Mouse (Mus musculus) heart, adult 2 months (tissue): ENCODE data around the gene Gm20388. TPM values are rescaled to one million over a fixed set of nuclear protein-coding genes. Genes with fewer than 3 reads are reported as not detected.

ENCODE experiments used
- DNase-seq, 2 experiments: peaks; one replicate each; pipeline ENCODE4 v3.0.0; 2021
- H3K27ac ChIP-seq: fragments of 200-600 bp; 2 replicates; pipeline ENCODE4 v1.8.1; 2022
- H3K27me3 ChIP-seq: fragments of 200-500 bp; 2 replicates; pipeline ENCODE4 v1.6.1; 2012; ENCODE audit warnings: mild to moderate bottlenecking, low read length, inconsistent platforms, mixed read lengths; ENCODE audit not compliant: control insufficient read depth, insufficient read depth
- H3K36me3 ChIP-seq: fragments of 200-500 bp; 2 replicates; pipeline ENCODE4 v1.6.1; 2012; ENCODE audit warnings: low read length, inconsistent platforms; ENCODE audit not compliant: control insufficient read depth, insufficient read depth
- H3K4me1 ChIP-seq: fragments of 200-500 bp; 2 replicates; pipeline ENCODE4 v1.6.1; 2011; ENCODE audit warnings: low read length; ENCODE audit not compliant: control insufficient read depth, insufficient read depth
- H3K4me3 ChIP-seq: fragments of 200-600 bp; 2 replicates; pipeline ENCODE4 v1.8.1; 2022
- H3K79me2 ChIP-seq: fragments of 200-500 bp; replicated peaks from 2 replicates; pipeline ENCODE4 v1.6.1; 2012; ENCODE audit warnings: mild to moderate bottlenecking, inconsistent platforms, low read length, moderate library complexity, mixed read lengths; ENCODE audit not compliant: control insufficient read depth, insufficient read depth
- H3K9ac ChIP-seq: fragments of 200-500 bp; 2 replicates; pipeline ENCODE4 v1.6.1; 2012; ENCODE audit warnings: low read depth, mild to moderate bottlenecking, control low read depth, inconsistent platforms, low read length, mixed read lengths
- CTCF ChIP-seq: fragments of 200-600 bp; IDR thresholded peaks from 2 replicates; pipeline ENCODE4 v1.8.1; 2022; ENCODE audit warnings: antibody characterized with exemption, mild to moderate bottlenecking, moderate library complexity
- EP300 ChIP-seq: fragments of 200-500 bp; IDR thresholded peaks from 2 replicates; pipeline ENCODE4 v1.6.1; 2011; ENCODE audit warnings: low read depth, low read length, control low read depth; ENCODE audit not compliant: insufficient read depth
- POLR2A ChIP-seq: fragments of 200-500 bp; IDR thresholded peaks from 2 replicates; pipeline ENCODE4 v1.6.1; 2011; ENCODE audit warnings: mild to moderate bottlenecking, low read depth, low read length, control low read depth; ENCODE audit not compliant: insufficient read depth
- WGBS: fragments of 180-500 bp; shearing (Covaris S2); methylation state at CpG from one replicate; pipeline ENCODE4 v1.1.7; 2018; 5-methylcytosine and 5-hydroxymethylcytosine counted together
- intact Hi-C: fragments of 180-260 bp; cut with DNase I; formaldehyde crosslinking; loops from one replicate; pipeline ENCODE4 v1.15.1; 2025
- polyA plus RNA-seq: library from polyadenylated mRNA; depleted of rRNA; stranded (reverse); fragments of >200 nt; gene quantifications from 2 replicates; pipeline ENCODE4 v1.2.3, GENCODE M21; 2012
- total RNA-seq, 2 experiments: library from RNA; stranded (reverse); gene quantifications; 2 replicates each; pipeline ENCODE4 v1.2.3; 2021

Gm20388 gene
- total and polyA plus RNA-seq, 3 experiments, result 1.8 to 32.3 TPM; not detected in 1

DNA sequence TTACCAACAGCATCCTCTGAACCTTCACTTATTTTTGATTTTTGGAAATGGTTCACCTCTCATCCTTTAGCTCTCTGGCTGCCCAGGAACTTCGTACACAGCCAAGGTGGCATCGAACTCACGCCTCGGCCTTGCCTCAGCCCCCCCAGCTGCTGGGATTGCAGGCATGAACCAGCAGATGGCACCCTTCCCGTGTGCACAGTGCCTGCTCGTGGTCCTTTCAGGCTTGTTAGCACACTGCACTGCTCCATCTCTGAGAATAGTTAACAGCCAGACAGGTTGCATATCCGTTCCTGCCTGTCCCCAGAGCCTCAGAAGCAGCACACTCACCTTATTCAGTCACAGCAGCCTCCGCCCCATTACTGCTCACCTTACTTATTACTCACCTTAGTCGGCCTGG, 3915.4 kb downstream of the Gm20388 start:
- Histone ChIP-seq H3K27me3 (no peaks in the 10 kb centered on the region), H3K79me2 (no peaks in the 10 kb centered on the region), H3K27ac (no peak overlapping the region), H3K4me3 (no peak overlapping the region), H3K36me3 (no peaks in the 10 kb centered on the region), H3K4me1 (no peaks in the 10 kb centered on the region), H3K9ac (no peak overlapping the region)
- DNase-seq, result no peak
- TF ChIP-seq EP300, result no peak
- TF ChIP-seq CTCF, result peak; percentile 35
- WGBS, result 69% methylated on average over 9 of the region's 9 CpGs
- intact Hi-C loops, result no loop called here

DNA sequence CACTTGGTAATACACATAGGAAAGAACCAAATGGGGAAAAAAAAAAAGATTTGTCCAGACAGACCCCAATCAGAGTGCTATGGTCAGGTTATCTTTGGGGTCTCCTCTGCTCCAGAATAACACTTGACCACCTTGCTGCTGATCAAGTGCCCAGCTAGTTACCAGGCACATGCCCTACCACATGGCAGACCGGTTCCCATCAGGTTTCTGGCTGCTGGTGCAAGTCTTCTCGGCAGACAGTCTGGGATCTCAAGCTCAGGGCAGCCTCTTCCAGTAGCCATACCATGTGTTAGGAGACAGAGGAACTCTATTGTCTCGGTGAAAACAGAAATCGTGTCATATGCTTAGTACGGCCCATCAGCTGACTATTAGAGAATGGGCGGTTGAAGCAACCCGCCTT, 3916.1 kb downstream of the Gm20388 start:
- no peak for DNase-seq
- intact Hi-C loops, result no loop called here
- Histone ChIP-seq H3K79me2 (no peaks in the 10 kb centered on the region), H3K4me1 (no peaks in the 10 kb centered on the region), H3K4me3 (no peak overlapping the region), H3K27me3 (no peaks in the 10 kb centered on the region), H3K27ac (no peak overlapping the region), H3K9ac (no peak overlapping the region), H3K36me3 (no peaks in the 10 kb centered on the region)
- TF ChIP-seq POLR2A (no peak), CTCF (no peak), EP300 (no peak)
- WGBS, result 92% methylated on average over 7 of the region's 7 CpGs

DNA sequence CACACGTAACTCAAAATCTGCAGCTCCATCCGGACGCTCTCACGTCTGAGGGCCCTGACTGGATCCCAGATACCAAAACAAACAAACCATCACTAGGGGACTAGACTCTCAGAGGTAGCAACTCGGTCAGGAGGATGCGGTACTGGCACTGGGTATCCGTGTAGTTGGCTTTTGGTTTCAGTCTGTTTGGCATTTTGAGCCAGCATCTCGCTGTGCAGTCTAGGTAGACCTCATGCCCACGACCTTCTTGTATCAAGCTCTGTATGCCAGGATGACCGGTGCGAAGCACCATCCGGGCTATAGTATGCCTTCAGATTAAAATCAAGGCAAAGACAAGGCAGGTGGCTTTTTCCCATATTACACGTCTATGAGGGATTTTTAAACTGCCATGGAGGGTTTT, 3916.9 kb downstream of the Gm20388 start:
- WGBS, result 93% methylated on average over 13 of the region's 13 CpGs
- Histone ChIP-seq H3K4me3 (no peak overlapping the region), H3K9ac (no peak overlapping the region), H3K36me3 (no peaks in the 10 kb centered on the region), H3K79me2 (no peaks in the 10 kb centered on the region), H3K27me3 (no peaks in the 10 kb centered on the region), H3K4me1 (no peaks in the 10 kb centered on the region), H3K27ac (no peak overlapping the region)
- DNase-seq, result no peak
- intact Hi-C loops, result no loop called here
- no peak for TF ChIP-seq EP300
- TF ChIP-seq POLR2A, result no peak
- TF ChIP-seq CTCF, result no peak

DNA sequence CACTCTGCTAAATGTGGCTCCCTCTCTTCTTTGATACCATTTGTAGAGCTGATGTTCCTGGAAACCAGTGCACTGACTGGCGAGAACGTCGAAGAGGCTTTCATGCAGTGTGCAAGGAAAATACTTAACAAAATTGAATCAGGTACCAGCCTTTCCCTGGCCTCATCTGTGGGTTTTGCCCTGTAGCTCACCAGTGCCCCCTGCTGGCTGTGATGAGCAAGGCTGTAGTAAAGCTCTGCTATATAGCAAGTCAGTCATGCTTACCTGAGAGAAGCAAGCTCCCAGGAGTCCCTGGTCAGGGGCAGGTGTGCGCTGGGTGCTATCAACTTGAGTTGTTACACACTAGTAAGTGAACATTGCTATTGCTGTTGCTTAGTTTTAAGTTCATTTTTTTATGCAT, 3922.1 kb downstream of the Gm20388 start:
- 96% methylated on average over 4 of the region's 4 CpGs for WGBS
- Histone ChIP-seq H3K4me3 (no peak overlapping the region), H3K36me3 (no peaks in the 10 kb centered on the region), H3K79me2 (no peaks in the 10 kb centered on the region), H3K4me1 (no peaks in the 10 kb centered on the region), H3K9ac (no peak overlapping the region), H3K27ac (no peak overlapping the region), H3K27me3 (no peaks in the 10 kb centered on the region)
- intact Hi-C loops, result loop anchor here (1.0 kb wide), 1 partner anchor 42 kb away; no protein-coding TSS in a partner anchor
- TF ChIP-seq POLR2A, result no peak
- peak; percentile 95 for TF ChIP-seq CTCF
- TF ChIP-seq EP300, result 0 out of 2 replicates have a peak, but pooled peaks have one; percentile 28
- peak; percentile 48 to 73 for DNase-seq

DNA sequence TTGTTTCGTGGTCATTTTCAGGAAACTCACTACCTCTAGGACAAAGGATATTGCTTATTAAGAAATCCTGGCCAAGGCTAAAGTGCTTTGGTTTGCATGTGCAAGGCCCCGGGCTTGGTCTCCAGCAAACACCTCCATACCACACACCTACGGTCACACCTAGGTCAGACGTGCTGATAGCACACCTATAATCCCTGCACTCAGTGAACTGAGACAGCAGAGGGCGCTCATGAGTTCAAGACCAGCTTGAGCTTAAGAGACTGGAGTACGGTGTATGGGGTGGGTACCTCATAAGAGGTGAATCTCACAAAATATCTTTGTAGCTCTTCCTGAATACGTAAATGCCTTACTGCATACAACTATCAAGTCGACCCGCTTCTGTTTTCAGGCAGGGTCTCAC, 3924.8 kb downstream of the Gm20388 start:
- 61% methylated on average over 9 of the region's 9 CpGs for WGBS
- H3K4me3 ChIP-seq, result no peak overlapping the region
- H3K9ac ChIP-seq, result no peak overlapping the region
- H3K36me3 ChIP-seq, result no peaks in the 10 kb centered on the region
- no peaks in the 10 kb centered on the region for H3K79me2 ChIP-seq
- no peaks in the 10 kb centered on the region for H3K27me3 ChIP-seq
- H3K4me1 ChIP-seq, result no peaks in the 10 kb centered on the region
- intact Hi-C loops, result no loop called here
- no peak for TF ChIP-seq POLR2A
- peak; percentile 83 for TF ChIP-seq CTCF
- TF ChIP-seq EP300, result no peak
- DNase-seq, result peak; percentile 26 to 58
- no peak overlapping the region for H3K27ac ChIP-seq

DNA sequence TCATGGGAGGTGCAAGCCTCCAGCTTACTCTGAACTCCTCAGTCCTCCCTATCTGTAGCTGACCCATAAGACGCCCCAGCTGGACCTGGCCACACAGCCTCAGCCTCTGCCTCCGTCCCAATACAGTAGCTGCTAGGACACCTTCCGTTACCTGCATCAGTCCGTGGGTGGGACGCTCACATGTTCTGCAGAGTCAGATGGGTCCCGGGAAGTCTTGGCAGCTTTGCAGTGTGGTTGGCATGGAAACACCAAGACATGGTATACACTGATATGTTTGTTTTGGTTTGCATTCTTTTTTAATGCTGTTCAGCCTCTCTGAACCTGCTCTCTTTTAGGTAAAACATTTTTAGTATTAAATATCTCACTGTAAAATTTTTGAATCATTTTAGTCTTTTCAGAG, 3925.7 kb downstream of the Gm20388 start:
- intact Hi-C loops, result no loop called here
- Histone ChIP-seq H3K79me2 (no peaks in the 10 kb centered on the region), H3K27me3 (no peaks in the 10 kb centered on the region), H3K4me3 (no peak overlapping the region), H3K4me1 (no peaks in the 10 kb centered on the region), H3K36me3 (no peaks in the 10 kb centered on the region), H3K9ac (no peak overlapping the region), H3K27ac (no peak overlapping the region)
- TF ChIP-seq EP300 (no peak), CTCF (no peak), POLR2A (no peak)
- 88% methylated on average over 6 of the region's 6 CpGs for WGBS
- no peak for DNase-seq
